Mouse (Mus musculus): ENCODE data around the gene Rsph3b. TPM values are rescaled to one million over a fixed set of nuclear protein-coding genes. Genes with fewer than 3 reads are reported as not detected.
A peak's percentile ranks its signal among the peaks of the same experiment; 100 is the strongest.

The Rsph3b gene
- polyA plus RNA-seq, 1 experiment: 27.7 TPM

DNA sequence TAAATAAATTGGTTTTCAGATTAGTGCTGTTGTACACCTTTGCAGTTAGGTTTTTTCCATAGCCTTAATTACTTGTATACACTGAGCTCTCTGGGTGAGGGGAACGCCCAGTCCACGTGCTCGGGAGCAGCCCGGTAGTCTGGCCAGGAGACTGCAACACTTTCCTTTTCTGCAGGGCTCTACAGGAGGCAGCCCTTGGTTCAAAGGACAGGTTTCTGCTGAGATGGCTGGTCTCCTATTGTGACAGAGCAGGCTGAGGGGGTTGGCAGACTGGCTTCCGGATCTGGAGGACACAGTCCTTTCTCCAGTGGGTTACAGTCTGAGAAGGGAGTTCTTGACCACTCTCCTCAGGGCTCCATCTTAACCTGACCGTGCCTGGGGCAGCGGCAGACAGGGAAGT is 80.7 kb downstream of the Rsph3b start:
- H3K4me3 ChIP-seq (ENCODE audit: insufficient read depth, low read length): no peak overlapping the region
- no peaks in the 10 kb centered on the region for H3K4me1 ChIP-seq (ENCODE audit: control insufficient read depth, insufficient read depth, low read length)
- no peak for TF ChIP-seq POLR2A (IDR thresholded peaks at IDR 0.05; ENCODE audit: extremely low read depth, insufficient read depth, low read length)
- no peak for TF ChIP-seq CTCF (IDR thresholded peaks at IDR 0.05; ENCODE audit: extremely low read depth, insufficient read depth, low read length)
- no peak overlapping the region for H3K27ac ChIP-seq (ENCODE audit: insufficient read depth, low read length)

DNA sequence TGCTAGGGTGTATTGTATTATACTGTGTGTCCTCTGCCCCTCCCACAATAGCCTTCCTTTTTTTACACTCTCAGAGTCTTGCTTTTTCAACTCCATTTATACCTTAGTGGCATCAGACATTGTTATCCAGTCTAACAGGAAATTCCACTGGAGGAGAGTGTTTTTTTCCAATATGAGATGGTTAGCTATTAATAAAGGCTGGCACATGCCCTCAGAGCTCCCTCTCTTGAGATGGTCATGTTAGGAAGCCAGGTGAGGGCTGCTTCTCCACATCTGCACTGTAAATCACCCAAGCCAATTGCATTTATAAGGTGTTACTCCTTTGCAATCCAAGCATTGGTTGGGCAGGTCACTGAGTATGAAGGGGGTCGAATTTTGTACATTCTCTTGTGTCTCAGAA is 81.9 kb downstream of the Rsph3b start:
- H3K4me3 ChIP-seq (ENCODE audit: insufficient read depth, low read length): no peak overlapping the region
- no peaks in the 10 kb centered on the region for H3K4me1 ChIP-seq (ENCODE audit: control insufficient read depth, insufficient read depth, low read length)
- H3K27ac ChIP-seq (ENCODE audit: insufficient read depth, low read length): no peak overlapping the region
- TF ChIP-seq CTCF (IDR thresholded peaks at IDR 0.05; ENCODE audit: extremely low read depth, insufficient read depth, low read length): no peak
- no peak for TF ChIP-seq POLR2A (IDR thresholded peaks at IDR 0.05; ENCODE audit: extremely low read depth, insufficient read depth, low read length)

DNA sequence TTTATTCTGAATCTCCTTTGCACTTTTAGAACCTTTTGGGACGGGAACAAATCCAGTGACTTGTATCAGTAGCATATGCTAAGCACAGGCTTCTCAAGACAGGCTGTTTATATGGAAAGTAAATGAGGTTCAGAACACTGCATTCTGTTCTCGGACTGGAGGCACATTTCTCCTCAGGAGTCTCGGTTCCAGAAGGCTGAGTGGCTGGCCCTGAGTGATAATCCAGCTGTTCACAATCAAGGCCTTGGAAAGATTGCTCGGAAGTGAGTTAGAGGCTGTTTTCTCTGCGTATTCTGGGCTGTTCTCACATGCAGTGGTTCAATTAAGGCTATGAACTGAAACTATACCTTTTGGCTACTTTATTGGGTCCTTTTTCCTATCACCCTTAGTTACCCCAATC is 82.9 kb downstream of the Rsph3b start:
- Histone ChIP-seq H3K4me1 (ENCODE audit: control insufficient read depth, insufficient read depth, low read length) (0 out of 2 replicates have a peak, but pooled peaks cover 1% of the 10 kb centered on the region), H3K27ac (ENCODE audit: insufficient read depth, low read length) (no peak overlapping the region), H3K4me3 (ENCODE audit: insufficient read depth, low read length) (no peak overlapping the region)
- no peak for TF ChIP-seq POLR2A (IDR thresholded peaks at IDR 0.05; ENCODE audit: extremely low read depth, insufficient read depth, low read length)

DNA sequence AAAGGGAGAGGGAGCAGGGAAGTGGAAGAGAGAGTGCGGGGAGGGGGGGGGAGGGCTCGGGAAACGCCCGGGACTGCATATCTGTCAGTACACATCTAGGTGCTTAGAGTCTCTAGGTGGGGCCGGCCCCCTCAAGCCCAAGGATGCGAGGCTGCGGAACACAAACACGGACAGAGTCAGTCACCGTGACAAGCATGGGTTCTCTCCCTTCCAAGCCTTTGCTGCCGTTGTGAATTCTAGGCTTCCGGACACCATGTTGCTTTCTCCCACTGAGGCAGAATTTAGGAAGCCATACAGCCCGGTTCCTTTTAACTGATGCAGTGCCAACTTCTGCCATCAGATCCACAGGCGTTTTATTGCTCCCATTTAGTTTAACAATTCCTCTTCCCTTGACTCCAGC is 83.6 kb downstream of the Rsph3b start:
- Histone ChIP-seq H3K4me1 (ENCODE audit: control insufficient read depth, insufficient read depth, low read length) (0 out of 2 replicates have a peak, but pooled peaks cover 1% of the 10 kb centered on the region), H3K27ac (ENCODE audit: insufficient read depth, low read length) (no peak overlapping the region), H3K4me3 (ENCODE audit: insufficient read depth, low read length) (no peak overlapping the region)
- no peak for TF ChIP-seq CTCF (IDR thresholded peaks at IDR 0.05; ENCODE audit: extremely low read depth, insufficient read depth, low read length)
- no peak for TF ChIP-seq POLR2A (IDR thresholded peaks at IDR 0.05; ENCODE audit: extremely low read depth, insufficient read depth, low read length)

DNA sequence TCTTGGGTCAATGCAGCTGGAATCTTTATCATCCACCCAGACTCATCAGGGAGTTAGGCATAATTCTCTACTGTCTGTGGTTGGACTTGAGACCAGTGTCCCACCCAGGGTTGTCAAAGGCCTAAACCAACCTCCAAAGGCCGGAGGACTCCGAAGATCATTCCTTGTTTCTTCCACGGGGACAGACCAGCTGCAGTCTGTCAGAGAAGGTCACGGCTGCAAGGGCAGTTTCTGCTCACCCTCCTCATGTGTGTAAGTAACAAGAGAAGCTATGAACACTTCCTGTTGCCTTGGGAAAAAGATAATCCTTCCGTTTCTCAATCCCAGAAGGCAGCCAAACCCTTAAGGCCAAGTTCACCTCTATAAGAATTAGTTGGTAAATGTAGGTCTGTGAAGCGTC is 85.0 kb downstream of the Rsph3b start:
- TF ChIP-seq POLR2A (IDR thresholded peaks at IDR 0.05; ENCODE audit: extremely low read depth, insufficient read depth, low read length) (no peak), CTCF (IDR thresholded peaks at IDR 0.05; ENCODE audit: extremely low read depth, insufficient read depth, low read length) (no peak)
- H3K4me3 ChIP-seq (ENCODE audit: insufficient read depth, low read length): no peak overlapping the region

GRCm38 (mm10) chr17:6862040-6862780 is 86.3 kb downstream of the Rsph3b start:
- Histone ChIP-seq H3K27ac (ENCODE audit: insufficient read depth, low read length) (no peak overlapping the region), H3K4me3 (ENCODE audit: insufficient read depth, low read length) (0 out of 2 replicates have a peak overlapping the region, but pooled peaks have one; percentile 5), H3K4me1 (ENCODE audit: control insufficient read depth, insufficient read depth, low read length) (0 out of 2 replicates have a peak, but pooled peaks cover 1% of the 10 kb centered on the region)
- TF ChIP-seq CTCF (IDR thresholded peaks at IDR 0.05; ENCODE audit: extremely low read depth, insufficient read depth, low read length) (no peak), POLR2A (IDR thresholded peaks at IDR 0.05; ENCODE audit: extremely low read depth, insufficient read depth, low read length) (no peak)

More for the DNA sequence above, 85.0 kb downstream of the Rsph3b start:
- H3K4me1 ChIP-seq (ENCODE audit: control insufficient read depth, insufficient read depth, low read length): 0 out of 2 replicates have a peak, but pooled peaks cover 1% of the 10 kb centered on the region
- H3K27ac ChIP-seq (ENCODE audit: insufficient read depth, low read length): no peak overlapping the region

- TF ChIP-seq POLR2A (IDR thresholded peaks at IDR 0.05; ENCODE audit: extremely low read depth, insufficient read depth, low read length) (no peak), CTCF (IDR thresholded peaks at IDR 0.05; ENCODE audit: extremely low read depth, insufficient read depth, low read length) (no peak)
- Histone ChIP-seq H3K4me1 (ENCODE audit: control insufficient read depth, insufficient read depth, low read length) (0 out of 2 replicates have a peak, but pooled peaks cover 1% of the 10 kb centered on the region), H3K4me3 (ENCODE audit: insufficient read depth, low read length) (0 out of 2 replicates have a peak overlapping the region, but pooled peaks have one; percentile 5), H3K27ac (ENCODE audit: insufficient read depth, low read length) (peak overlapping the region; percentile 19; the same call in 1 of the 2 replicates)
Measured at GRCm38 (mm10) chr17:6861181-6862039, 87.1 kb downstream of the Rsph3b start.

DNA sequence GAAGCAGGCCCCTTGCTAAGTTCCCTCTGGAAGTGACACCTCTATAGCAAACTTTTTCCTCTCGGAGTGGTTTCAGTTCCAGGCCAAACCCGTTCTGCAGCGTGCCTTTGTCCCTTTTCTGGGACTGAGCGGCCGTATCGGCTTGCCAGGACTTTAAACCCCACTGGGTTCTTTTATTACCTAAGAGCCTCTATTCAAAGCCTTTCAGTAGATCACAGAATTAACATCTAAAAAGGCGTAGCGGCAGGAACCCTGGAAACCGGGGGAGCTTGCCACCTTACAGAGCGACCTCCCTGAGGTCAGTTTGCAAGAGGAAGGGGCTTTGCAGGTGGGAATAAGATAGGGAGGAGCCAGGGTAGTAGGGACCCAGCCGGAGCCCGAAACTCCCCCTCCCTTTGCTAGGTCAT is 88.0 kb downstream of the Rsph3b start:
- Histone ChIP-seq H3K4me1 (ENCODE audit: control insufficient read depth, insufficient read depth, low read length) (0 out of 2 replicates have a peak, but pooled peaks cover 1% of the 10 kb centered on the region), H3K27ac (ENCODE audit: insufficient read depth, low read length) (peak overlapping the region; percentile 61; the same call in 1 of the 2 replicates), H3K4me3 (ENCODE audit: insufficient read depth, low read length) (no peak overlapping the region)
- TF ChIP-seq CTCF (IDR thresholded peaks at IDR 0.05; ENCODE audit: extremely low read depth, insufficient read depth, low read length): no peak
- no peak for TF ChIP-seq POLR2A (IDR thresholded peaks at IDR 0.05; ENCODE audit: extremely low read depth, insufficient read depth, low read length)

DNA sequence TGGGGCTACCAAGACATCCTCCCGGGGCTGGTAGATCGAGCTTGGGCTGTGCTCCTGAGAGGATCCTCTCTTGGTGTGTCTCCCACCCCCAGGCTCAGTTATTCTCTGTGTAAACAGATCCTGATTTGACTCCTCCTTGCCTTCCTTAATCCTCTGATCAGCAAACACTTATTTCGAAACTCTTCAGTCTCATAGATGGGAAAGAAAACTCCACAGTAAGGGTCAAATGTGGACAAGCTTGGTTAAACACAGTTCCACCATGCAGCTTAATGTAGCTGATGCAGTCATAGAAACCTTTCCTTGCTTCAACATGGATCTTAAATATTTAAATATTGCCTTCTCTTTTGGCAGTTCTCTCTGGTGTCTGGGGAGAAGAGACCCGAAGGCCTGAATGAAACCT is 88.4 kb downstream of the Rsph3b start:
- Histone ChIP-seq H3K4me1 (ENCODE audit: control insufficient read depth, insufficient read depth, low read length) (0 out of 2 replicates have a peak, but pooled peaks cover 1% of the 10 kb centered on the region), H3K27ac (ENCODE audit: insufficient read depth, low read length) (peak overlapping the region; percentile 61), H3K4me3 (ENCODE audit: insufficient read depth, low read length) (no peak overlapping the region)
- TF ChIP-seq POLR2A (IDR thresholded peaks at IDR 0.05; ENCODE audit: extremely low read depth, insufficient read depth, low read length) (no peak), CTCF (IDR thresholded peaks at IDR 0.05; ENCODE audit: extremely low read depth, insufficient read depth, low read length) (no peak)

Other genes with a start within 250 kb of the Rsph3b start
- 53.2 and 56.4 TPM in 2 replicates for gene Ezr, start 165.9 kb downstream of the Rsph3b start, polyA plus RNA-seq (2012; rRNA removed)
- gene Tagap1, start 12.5 kb upstream of the Rsph3b start, polyA plus RNA-seq (2012; rRNA removed): 34.1 and 36.6 TPM in 2 replicates
- gene Rnaset2b, start 22.0 kb upstream of the Rsph3b start, polyA plus RNA-seq (2012; rRNA removed): 93.9 and 108 TPM in 2 replicates
- 0.91 and 1.5 TPM in 2 replicates for gene Gm49721, start 30.2 kb upstream of the Rsph3b start, polyA plus RNA-seq (2012; rRNA removed)
- gene Gm1604a, start 76.9 kb upstream of the Rsph3b start, polyA plus RNA-seq (2012; rRNA removed): 1.7 TPM in 1 of 2 replicates, not detected in the other
- 45.2 and 48.3 TPM in 2 replicates for gene Rps6ka2, start 221.4 kb upstream of the Rsph3b start, polyA plus RNA-seq (2012; rRNA removed)